Mouse (Mus musculus) layer of hippocampus, adult 9-11 months (tissue): Measurements from ENCODE around the gene Lrrc4.
A peak's percentile ranks its signal among the peaks of the same experiment; 100 is the strongest.

Source experiments
- DNase-seq: peaks from one replicate; pipeline ENCODE4 v3.0.0; 2022

Lrrc4 gene

GRCm38 (mm10) chr6:28717845-28718237 lies 113.7 kb downstream of the Lrrc4 start:
- no peak for DNase-seq

- no peak for DNase-seq
These were observed 114.2 kb downstream of the Lrrc4 start for GRCm38 (mm10) chr6:28717203-28717844.

GRCm38 (mm10) chr6:28710035-28710434 lies 121.5 kb downstream of the Lrrc4 start:
- no peak for DNase-seq

GRCm38 (mm10) chr6:28706976-28707592 lies 124.5 kb downstream of the Lrrc4 start:
- DNase-seq, result no peak

GRCm38 (mm10) chr6:28706108-28706975 lies 125.2 kb downstream of the Lrrc4 start:
- no peak for DNase-seq

- DNase-seq, result peak; percentile 90
These were observed 126.0 kb downstream of the Lrrc4 start for GRCm38 (mm10) chr6:28705384-28706107.

GRCm38 (mm10) chr6:28704612-28705011 lies 126.9 kb downstream of the Lrrc4 start:
- no peak for DNase-seq

GRCm38 (mm10) chr6:28697214-28697613 lies 134.3 kb downstream of the Lrrc4 start:
- DNase-seq, result no peak

- DNase-seq, result no peak
These were observed 138.9 kb downstream of the Lrrc4 start for GRCm38 (mm10) chr6:28692659-28693058.

- peak; percentile 48 for DNase-seq
These were observed 143.8 kb downstream of the Lrrc4 start for GRCm38 (mm10) chr6:28687776-28688175.

GRCm38 (mm10) chr6:28685745-28686144 lies 145.8 kb downstream of the Lrrc4 start:
- no peak for DNase-seq

- DNase-seq, result no peak
These were observed 146.5 kb downstream of the Lrrc4 start for GRCm38 (mm10) chr6:28685052-28685451.

- DNase-seq, result no peak
These were observed 149.8 kb downstream of the Lrrc4 start for GRCm38 (mm10) chr6:28681521-28682457.

GRCm38 (mm10) chr6:28680537-28680936 lies 151.0 kb downstream of the Lrrc4 start:
- no peak for DNase-seq

- DNase-seq, result no peak
These were observed 152.7 kb downstream of the Lrrc4 start for GRCm38 (mm10) chr6:28678896-28679295.

- no peak for DNase-seq
These were observed 156.9 kb downstream of the Lrrc4 start for GRCm38 (mm10) chr6:28674686-28675085.

GRCm38 (mm10) chr6:28672388-28672787 lies 159.2 kb downstream of the Lrrc4 start:
- DNase-seq, result no peak

GRCm38 (mm10) chr6:28669251-28669650 lies 162.3 kb downstream of the Lrrc4 start:
- DNase-seq, result no peak

- no peak for DNase-seq
These were observed 164.0 kb downstream of the Lrrc4 start for GRCm38 (mm10) chr6:28667586-28667985.

GRCm38 (mm10) chr6:28664716-28665115 lies 166.8 kb downstream of the Lrrc4 start:
- no peak for DNase-seq

GRCm38 (mm10) chr6:28663670-28664069 lies 167.9 kb downstream of the Lrrc4 start:
- DNase-seq, result no peak

GRCm38 (mm10) chr6:28663004-28663403 lies 168.5 kb downstream of the Lrrc4 start:
- DNase-seq, result no peak
